Mouse (Mus musculus): Measurements from ENCODE around the gene Gm2564. TPM values are rescaled to one million over a fixed set of nuclear protein-coding genes. Genes with fewer than 3 reads are reported as not detected.
"Not testable (repeated sequence)": the region's sequence is repeated elsewhere in the genome, so short reads cannot be mapped to it uniquely, and the experiment has no call there.

Gm2564 gene
- not detected in 2 replicates for total RNA-seq (2012; rRNA removed)
- polyA plus RNA-seq (2012; ENCODE audit: insufficient read depth in 1 of 2, insufficient read length in 2 of 2, low read depth in 1 of 2, low replicate concordance in 2 of 2, missing spikeins in 1 of 2) = under 1 TPM in 1 of 2 experiments, not detected in 1; 0.13 TPM

GRCm38 (mm10) chr4:42629419-42629818 lies at the start of gene Gm2564:
Gene Gm2564 (plus strand): TSS chr4:42629719.
- H3K27me3 ChIP-seq (ENCODE audit: control insufficient read depth in 1 of 2, insufficient read depth in 2 of 2, low read length in 2 of 2); H3K79me2 ChIP-seq (ENCODE audit: control insufficient read depth, insufficient read depth, low read length, poor library complexity); H3K9me3 ChIP-seq (replicated peaks; ENCODE audit: insufficient read depth, low read length); H3K36me3 ChIP-seq (ENCODE audit: control insufficient read depth in 1 of 2, insufficient read depth in 2 of 2, low read length in 2 of 2); H3K4me3 ChIP-seq (ENCODE audit: control insufficient read depth in 1 of 2, insufficient read depth in 1 of 2, low read depth in 2 of 2, low read length in 2 of 2); H3K4me1 ChIP-seq (ENCODE audit: control insufficient read depth in 1 of 2, insufficient read depth in 2 of 2, low read length in 2 of 2); DNase-seq (ENCODE audit: low read depth, low spot score); H3K27ac ChIP-seq (ENCODE audit: control insufficient read depth, low read depth, low read length); H3K9ac ChIP-seq (ENCODE audit: control insufficient read depth, low read depth, low read length, poor library complexity, severe bottlenecking): not testable (repeated sequence)

- not testable (repeated sequence) for H3K27ac ChIP-seq (ENCODE audit: control insufficient read depth, low read depth, low read length); H3K27me3 ChIP-seq (ENCODE audit: control insufficient read depth in 1 of 2, insufficient read depth in 2 of 2, low read length in 2 of 2); H3K9ac ChIP-seq (ENCODE audit: control insufficient read depth, low read depth, low read length, poor library complexity, severe bottlenecking); H3K36me3 ChIP-seq (ENCODE audit: control insufficient read depth in 1 of 2, insufficient read depth in 2 of 2, low read length in 2 of 2); H3K9me3 ChIP-seq (replicated peaks; ENCODE audit: insufficient read depth, low read length); H3K4me3 ChIP-seq (ENCODE audit: control insufficient read depth in 1 of 2, insufficient read depth in 1 of 2, low read depth in 2 of 2, low read length in 2 of 2); DNase-seq (ENCODE audit: low read depth, low spot score); H3K79me2 ChIP-seq (ENCODE audit: control insufficient read depth, insufficient read depth, low read length, poor library complexity); H3K4me1 ChIP-seq (ENCODE audit: control insufficient read depth in 1 of 2, insufficient read depth in 2 of 2, low read length in 2 of 2)
Observed at GRCm38 (mm10) chr4:42611895-42612294, 17.6 kb upstream of the Gm2564 start, which contains the start of gene Gm10591. Gene Gm10591 (plus strand): TSS chr4:42612195.

DNA sequence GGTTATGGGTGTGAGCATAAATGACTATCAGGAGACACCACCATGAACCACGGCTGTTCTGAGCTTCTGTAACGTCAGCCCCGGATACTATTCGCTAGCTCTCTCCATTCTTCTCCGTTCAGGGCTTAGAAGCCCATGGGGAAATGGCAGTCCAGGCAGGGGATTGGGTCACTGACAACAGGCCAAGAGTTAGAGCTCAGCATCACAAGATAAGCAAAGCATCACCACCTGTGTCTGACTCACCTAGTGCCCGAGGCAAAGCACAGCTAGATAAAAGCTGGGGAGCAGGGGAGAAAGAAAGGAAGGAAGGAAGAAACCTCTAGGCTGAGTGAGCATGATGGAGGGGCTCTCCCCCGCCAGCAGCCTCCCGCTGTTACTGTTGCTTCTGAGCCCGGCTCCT lies 25.4 kb downstream of the Gm2564 start, which contains the start of gene Ccl27b:
TSS of gene Ccl27b (plus strand) at position 301 of the 400 bp plus-strand sequence.
- not testable (repeated sequence) for H3K9me3 ChIP-seq (replicated peaks; ENCODE audit: insufficient read depth, low read length); H3K9ac ChIP-seq (ENCODE audit: control insufficient read depth, low read depth, low read length, poor library complexity, severe bottlenecking); H3K36me3 ChIP-seq (ENCODE audit: control insufficient read depth in 1 of 2, insufficient read depth in 2 of 2, low read length in 2 of 2)

DNA sequence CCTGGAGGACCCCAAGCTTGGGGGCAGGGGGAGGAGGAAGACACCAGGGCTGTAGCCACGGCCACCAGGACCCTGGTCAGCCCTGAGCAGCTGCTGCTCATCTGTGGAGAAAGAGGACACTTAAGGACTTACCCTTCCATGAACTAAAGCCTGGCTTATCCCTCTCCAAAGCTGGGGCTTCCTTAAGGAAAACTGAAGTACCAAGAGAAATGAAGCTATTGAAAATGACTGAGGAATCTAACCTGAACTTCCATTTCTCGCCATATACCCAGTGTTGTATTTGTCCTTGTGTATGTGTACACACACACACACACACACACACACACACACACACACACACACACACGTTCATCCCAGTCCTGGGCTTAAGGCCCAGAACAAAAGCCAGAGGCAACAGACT lies 32.3 kb downstream of the Gm2564 start, which contains the start of gene Il11ra2:
TSS of gene Il11ra2 (minus strand) at position 101 of the 400 bp plus-strand sequence.
- H3K27ac ChIP-seq (ENCODE audit: control insufficient read depth, low read depth, low read length); H3K27me3 ChIP-seq (ENCODE audit: control insufficient read depth in 1 of 2, insufficient read depth in 2 of 2, low read length in 2 of 2); DNase-seq (ENCODE audit: low read depth, low spot score); H3K9me3 ChIP-seq (replicated peaks; ENCODE audit: insufficient read depth, low read length); H3K79me2 ChIP-seq (ENCODE audit: control insufficient read depth, insufficient read depth, low read length, poor library complexity); H3K4me3 ChIP-seq (ENCODE audit: control insufficient read depth in 1 of 2, insufficient read depth in 1 of 2, low read depth in 2 of 2, low read length in 2 of 2); H3K36me3 ChIP-seq (ENCODE audit: control insufficient read depth in 1 of 2, insufficient read depth in 2 of 2, low read length in 2 of 2); H3K4me1 ChIP-seq (ENCODE audit: control insufficient read depth in 1 of 2, insufficient read depth in 2 of 2, low read length in 2 of 2); H3K9ac ChIP-seq (ENCODE audit: control insufficient read depth, low read depth, low read length, poor library complexity, severe bottlenecking): not testable (repeated sequence)

More for the DNA sequence above, 25.4 kb downstream of the Gm2564 start, which contains the start of gene Ccl27b:
- H3K27ac ChIP-seq (ENCODE audit: control insufficient read depth, low read depth, low read length); DNase-seq (ENCODE audit: low read depth, low spot score); H3K79me2 ChIP-seq (ENCODE audit: control insufficient read depth, insufficient read depth, low read length, poor library complexity); H3K4me3 ChIP-seq (ENCODE audit: control insufficient read depth in 1 of 2, insufficient read depth in 1 of 2, low read depth in 2 of 2, low read length in 2 of 2); H3K4me1 ChIP-seq (ENCODE audit: control insufficient read depth in 1 of 2, insufficient read depth in 2 of 2, low read length in 2 of 2); H3K27me3 ChIP-seq (ENCODE audit: control insufficient read depth in 1 of 2, insufficient read depth in 2 of 2, low read length in 2 of 2): not testable (repeated sequence)

DNA sequence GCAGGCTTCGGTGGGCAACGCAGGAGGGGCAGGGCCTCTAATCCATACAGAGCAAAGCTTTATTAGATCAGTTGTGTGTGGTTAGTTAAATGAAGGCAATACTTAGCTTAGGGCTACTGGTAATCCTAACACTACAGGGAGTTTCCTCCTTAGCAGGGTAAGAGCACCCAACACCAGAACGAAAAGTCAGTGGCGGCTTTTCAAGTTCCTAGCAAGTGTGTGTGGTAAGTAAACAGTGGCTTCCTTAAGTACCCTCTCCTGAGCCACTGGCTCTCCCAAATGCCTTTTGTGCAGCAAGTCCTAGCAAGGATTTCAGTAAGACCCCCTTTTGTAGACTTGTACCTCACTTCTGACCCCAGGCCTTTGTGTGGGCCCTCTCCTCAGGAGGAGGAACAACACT lies 45.9 kb downstream of the Gm2564 start:
- not testable (repeated sequence) for H3K36me3 ChIP-seq (ENCODE audit: control insufficient read depth in 1 of 2, insufficient read depth in 2 of 2, low read length in 2 of 2); H3K4me1 ChIP-seq (ENCODE audit: control insufficient read depth in 1 of 2, insufficient read depth in 2 of 2, low read length in 2 of 2); H3K4me3 ChIP-seq (ENCODE audit: control insufficient read depth in 1 of 2, insufficient read depth in 1 of 2, low read depth in 2 of 2, low read length in 2 of 2); H3K79me2 ChIP-seq (ENCODE audit: control insufficient read depth, insufficient read depth, low read length, poor library complexity); H3K9me3 ChIP-seq (replicated peaks; ENCODE audit: insufficient read depth, low read length); H3K27ac ChIP-seq (ENCODE audit: control insufficient read depth, low read depth, low read length); H3K9ac ChIP-seq (ENCODE audit: control insufficient read depth, low read depth, low read length, poor library complexity, severe bottlenecking); H3K27me3 ChIP-seq (ENCODE audit: control insufficient read depth in 1 of 2, insufficient read depth in 2 of 2, low read length in 2 of 2); DNase-seq (ENCODE audit: low read depth, low spot score)

- not testable (repeated sequence) for DNase-seq (ENCODE audit: low read depth, low spot score); H3K27me3 ChIP-seq (ENCODE audit: control insufficient read depth in 1 of 2, insufficient read depth in 2 of 2, low read length in 2 of 2)
Observed at GRCm38 (mm10) chr4:42679365-42679764, 49.8 kb downstream of the Gm2564 start.

GRCm38 (mm10) chr4:42680374-42681356 lies 51.1 kb downstream of the Gm2564 start:
- H3K9me3 ChIP-seq (replicated peaks; ENCODE audit: insufficient read depth, low read length); H3K36me3 ChIP-seq (ENCODE audit: control insufficient read depth in 1 of 2, insufficient read depth in 2 of 2, low read length in 2 of 2); H3K4me1 ChIP-seq (ENCODE audit: control insufficient read depth in 1 of 2, insufficient read depth in 2 of 2, low read length in 2 of 2); H3K79me2 ChIP-seq (ENCODE audit: control insufficient read depth, insufficient read depth, low read length, poor library complexity); H3K4me3 ChIP-seq (ENCODE audit: control insufficient read depth in 1 of 2, insufficient read depth in 1 of 2, low read depth in 2 of 2, low read length in 2 of 2); H3K27me3 ChIP-seq (ENCODE audit: control insufficient read depth in 1 of 2, insufficient read depth in 2 of 2, low read length in 2 of 2); H3K27ac ChIP-seq (ENCODE audit: control insufficient read depth, low read depth, low read length); H3K9ac ChIP-seq (ENCODE audit: control insufficient read depth, low read depth, low read length, poor library complexity, severe bottlenecking); DNase-seq (ENCODE audit: low read depth, low spot score): not testable (repeated sequence)

More at GRCm38 (mm10) chr4:42679365-42679764, 49.8 kb downstream of the Gm2564 start:
- H3K9ac ChIP-seq (ENCODE audit: control insufficient read depth, low read depth, low read length, poor library complexity, severe bottlenecking); H3K4me1 ChIP-seq (ENCODE audit: control insufficient read depth in 1 of 2, insufficient read depth in 2 of 2, low read length in 2 of 2); H3K79me2 ChIP-seq (ENCODE audit: control insufficient read depth, insufficient read depth, low read length, poor library complexity); H3K36me3 ChIP-seq (ENCODE audit: control insufficient read depth in 1 of 2, insufficient read depth in 2 of 2, low read length in 2 of 2); H3K4me3 ChIP-seq (ENCODE audit: control insufficient read depth in 1 of 2, insufficient read depth in 1 of 2, low read depth in 2 of 2, low read length in 2 of 2); H3K9me3 ChIP-seq (replicated peaks; ENCODE audit: insufficient read depth, low read length); H3K27ac ChIP-seq (ENCODE audit: control insufficient read depth, low read depth, low read length): not testable (repeated sequence)

Measured in MEL (cell line).